Mouse (Mus musculus): ENCODE results near the gene AY358078.
A peak's percentile ranks its signal among the peaks of the same experiment; 100 is the strongest.
"Not testable (repeated sequence)": the region's sequence is repeated elsewhere in the genome, so short reads cannot be mapped to it uniquely, and the experiment has no call there.

Gene AY358078

GRCm38 (mm10) chr14:51799746-51800145 is at the start of gene AY358078:
Gene AY358078, plus strand, starts transcription at chr14:51800046.
- DNase-seq, result no peak

DNA sequence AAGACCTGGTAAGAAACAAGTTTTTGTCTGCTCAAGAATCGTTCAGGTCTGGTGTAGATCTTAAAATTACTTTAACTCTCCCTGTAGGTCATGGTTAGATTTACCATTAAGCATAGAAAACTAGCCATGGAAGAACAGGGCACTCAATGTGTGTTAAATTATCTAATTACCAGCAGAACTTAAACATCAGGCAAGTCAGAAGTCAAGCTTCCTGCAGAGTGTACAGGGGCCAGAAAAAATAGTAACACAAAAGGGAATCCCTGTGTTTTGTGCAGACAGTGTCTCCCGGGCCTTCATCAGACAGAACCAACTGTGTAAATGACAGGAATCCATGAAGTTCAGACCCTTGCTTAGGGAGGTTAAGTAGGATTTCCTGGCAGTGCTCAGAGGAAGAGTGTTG is 43.9 kb upstream of the AY358078 start:
- no peak for DNase-seq

- not testable (repeated sequence) for DNase-seq
These were observed 28.5 kb upstream of the AY358078 start for GRCm38 (mm10) chr14:51771378-51771777.

- no peak for DNase-seq
These were observed 26.4 kb upstream of the AY358078 start, which contains the start of gene Ang4 for GRCm38 (mm10) chr14:51773490-51773889. Gene Ang4, minus strand, starts transcription at chr14:51773590.

- no peak for DNase-seq
These were observed 22.1 kb upstream of the AY358078 start for GRCm38 (mm10) chr14:51777791-51778190.

- DNase-seq, result no peak
These were observed 20.9 kb upstream of the AY358078 start for GRCm38 (mm10) chr14:51778865-51779481.

- no peak for DNase-seq
These were observed 13.5 kb upstream of the AY358078 start for GRCm38 (mm10) chr14:51786335-51786734.

DNA sequence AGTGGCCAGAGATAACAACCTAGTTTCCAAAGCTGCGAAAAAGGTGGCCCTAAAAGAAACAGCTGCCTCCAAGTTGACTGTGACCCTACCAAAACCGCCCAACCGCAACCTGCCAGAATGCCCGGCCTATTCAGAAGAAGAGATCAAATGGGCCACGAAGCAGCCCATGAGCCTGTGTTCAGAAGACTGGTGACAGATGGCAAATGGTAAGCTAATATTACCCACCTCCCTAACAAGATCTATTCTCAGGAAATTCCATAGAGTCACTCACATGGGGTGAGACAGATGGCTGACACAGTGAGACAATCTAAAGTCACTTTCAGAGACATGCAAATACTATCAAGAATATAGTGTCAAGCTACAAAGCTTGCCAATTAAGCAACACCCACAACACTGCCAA is 12.8 kb upstream of the AY358078 start:
- no peak for DNase-seq

DNA sequence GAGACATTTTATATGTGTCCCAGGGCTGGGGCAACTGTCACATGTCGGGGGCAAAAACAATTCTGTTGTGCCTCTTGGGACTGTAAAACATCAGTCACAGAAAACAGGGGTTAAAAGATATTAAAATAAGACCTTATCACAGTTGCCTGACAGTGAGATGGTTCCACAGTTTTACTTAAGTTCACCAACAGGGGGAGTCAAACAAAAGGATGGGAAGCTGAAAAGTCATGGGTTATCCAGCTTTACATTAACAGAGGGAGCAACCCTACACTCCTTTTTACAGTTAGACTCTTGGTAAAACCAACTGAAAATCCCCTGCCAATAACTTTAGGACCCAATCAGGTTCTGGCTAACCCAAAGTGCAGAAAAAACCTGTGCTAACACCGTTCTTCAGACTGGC is 10.7 kb upstream of the AY358078 start:
- no peak for DNase-seq

GRCm38 (mm10) chr14:51794106-51794505 is 5.7 kb upstream of the AY358078 start:
- DNase-seq, result no peak

- DNase-seq, result no peak
These were observed 26.8 kb downstream of the AY358078 start for GRCm38 (mm10) chr14:51826625-51827024.

DNA sequence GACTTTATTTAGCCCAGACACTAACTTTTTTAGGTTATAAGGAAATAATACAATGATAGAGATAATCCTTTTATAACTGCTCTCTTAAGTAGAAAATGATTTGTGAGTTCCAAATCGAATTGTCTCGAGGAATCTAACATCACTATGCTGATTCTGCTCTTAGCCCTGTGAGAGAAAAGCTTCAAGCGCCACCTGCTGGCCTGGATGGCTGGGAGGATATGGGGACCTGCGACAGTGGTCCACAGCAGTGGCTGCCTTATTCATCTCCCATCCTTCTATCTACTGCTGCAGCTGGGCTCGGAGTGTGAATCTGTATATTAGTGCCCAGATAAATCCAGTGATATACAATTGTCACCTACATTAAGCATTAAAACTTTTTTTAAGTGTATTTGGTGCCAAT is 28.0 kb downstream of the AY358078 start:
- peak; percentile 19 for DNase-seq

DNA sequence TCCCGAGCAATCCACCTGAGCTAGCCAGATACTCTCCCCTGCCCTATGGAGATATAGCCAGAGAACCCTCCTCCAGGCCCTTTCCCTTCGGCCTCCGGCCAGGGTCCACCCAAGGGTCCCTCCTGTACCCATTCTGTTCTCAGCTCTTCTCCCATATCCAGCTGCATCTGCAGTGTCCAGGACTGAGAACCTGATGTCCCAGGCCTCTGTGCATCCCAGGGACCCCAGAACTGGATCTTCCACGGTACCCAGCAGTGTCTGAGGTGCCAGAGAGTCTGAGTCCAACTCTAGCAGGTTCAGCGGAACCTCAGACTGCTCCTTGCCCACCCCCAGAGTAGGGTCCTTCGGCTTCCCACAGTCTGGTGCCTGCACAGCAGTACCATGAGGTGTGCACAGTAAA is 29.3 kb downstream of the AY358078 start:
- DNase-seq, result no peak

GRCm38 (mm10) chr14:51838480-51838879 is 38.6 kb downstream of the AY358078 start:
- DNase-seq, result not testable (repeated sequence)

DNA sequence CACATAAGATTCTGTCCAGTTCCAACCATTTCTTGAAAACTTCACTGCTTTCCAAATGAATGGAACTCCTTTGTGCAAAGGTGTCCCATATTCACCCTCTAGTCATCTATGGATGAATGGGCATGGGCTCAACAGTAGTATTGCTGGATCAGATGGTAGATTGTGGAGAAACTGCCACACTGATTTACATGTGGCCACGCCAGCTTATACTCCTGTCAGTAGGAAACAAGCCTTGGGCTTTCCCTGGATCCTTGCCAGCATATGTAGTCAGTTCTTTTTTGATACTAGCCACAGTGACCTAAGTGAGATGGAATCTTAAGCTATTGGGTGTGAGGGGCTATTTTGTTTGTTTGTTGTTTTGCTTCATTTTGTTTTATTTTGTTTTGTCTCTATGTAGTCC is 42.4 kb downstream of the AY358078 start:
- no peak for DNase-seq

- no peak for DNase-seq
These were observed 42.9 kb downstream of the AY358078 start for GRCm38 (mm10) chr14:51842781-51843180.

GRCm38 (mm10) chr14:51843882-51844281 is 44.0 kb downstream of the AY358078 start:
- no peak for DNase-seq

- no peak for DNase-seq
These were observed 46.7 kb downstream of the AY358078 start for GRCm38 (mm10) chr14:51846566-51846965.

DNA sequence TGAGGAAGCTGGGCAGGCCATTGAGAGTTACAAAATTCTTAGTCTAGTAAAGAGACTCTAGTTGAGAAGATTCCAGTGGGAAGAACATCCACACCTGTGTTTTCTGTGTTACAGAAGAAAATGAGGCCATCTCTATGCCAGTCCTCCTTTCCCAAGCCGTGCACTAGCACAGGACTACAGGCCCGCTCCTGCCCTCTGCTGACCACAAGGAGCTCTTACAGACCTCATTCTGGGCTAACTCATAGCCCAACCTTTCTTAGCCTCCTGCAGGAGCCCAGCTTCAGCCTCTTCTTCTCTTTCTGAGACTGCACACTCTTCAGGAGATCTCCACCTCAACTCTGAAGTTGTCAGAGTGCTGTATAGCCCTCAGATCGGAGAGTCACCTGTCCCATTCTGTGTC is 51.2 kb downstream of the AY358078 start:
- DNase-seq, result not testable (repeated sequence)

DNA sequence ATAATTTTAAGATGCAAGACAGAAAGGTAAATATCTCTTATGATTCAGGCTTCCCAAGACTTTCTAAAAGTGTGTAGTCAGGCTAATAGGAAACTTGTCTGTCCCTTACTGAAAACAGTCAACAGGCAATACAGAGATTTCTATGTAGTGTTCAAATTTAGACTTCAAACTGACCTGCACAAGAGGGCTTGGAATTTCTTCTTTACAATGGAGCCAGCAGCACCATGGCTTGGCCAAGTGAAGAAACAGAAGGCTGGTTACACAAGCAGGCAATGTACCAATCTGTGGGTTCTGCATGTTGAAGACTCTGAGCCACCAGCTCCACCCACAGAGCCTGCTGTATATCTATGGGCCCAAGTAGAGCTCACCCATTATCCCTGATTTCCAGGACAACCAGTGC is 53.6 kb downstream of the AY358078 start, which contains the start of gene Ear6:
Ear6 (plus strand) TSS at position 301 of the 400 bp plus-strand sequence.
- DNase-seq, result peak; percentile 20

DNA sequence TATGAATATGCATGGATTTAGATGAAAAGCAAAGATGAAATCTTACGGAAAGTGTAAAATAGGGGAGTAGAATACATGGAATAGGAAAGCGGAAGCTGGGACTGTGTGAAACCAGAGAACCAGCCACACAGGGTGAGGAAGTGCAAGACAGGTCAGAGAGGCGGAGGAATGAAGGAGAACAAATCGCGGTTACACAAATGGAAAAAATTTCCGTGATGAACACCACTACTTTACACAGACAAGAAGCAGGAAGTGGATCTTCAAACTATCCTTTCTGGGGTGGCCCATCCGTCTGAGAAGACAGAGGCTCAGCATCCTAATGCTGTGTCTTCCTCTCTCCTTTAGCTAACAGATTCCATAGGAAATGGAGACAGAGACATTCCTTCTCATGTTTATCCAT is 55.4 kb downstream of the AY358078 start:
- DNase-seq, result peak; percentile 8

DNA sequence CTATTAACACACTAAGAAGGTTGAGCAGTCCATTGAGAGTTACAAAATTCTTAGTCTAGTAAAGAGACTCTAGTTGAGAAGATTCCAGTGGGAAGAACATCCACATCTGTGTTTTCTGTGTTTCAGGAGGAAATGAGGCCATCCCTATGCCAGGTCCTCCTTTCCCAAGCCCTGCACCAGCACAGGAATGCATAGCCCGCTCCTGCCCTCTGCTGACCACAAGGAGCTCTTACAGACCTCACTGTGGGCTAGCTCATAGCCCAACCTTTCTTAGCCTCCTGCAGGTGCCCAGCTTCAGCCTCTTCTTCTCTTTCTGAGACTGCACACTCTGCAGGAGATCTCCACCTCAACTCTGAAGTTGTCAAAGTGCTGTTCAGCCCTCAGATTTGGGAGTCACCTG is 63.8 kb downstream of the AY358078 start:
- DNase-seq, result peak; percentile 4

GRCm38 (mm10) chr14:51870756-51871155 is 70.9 kb downstream of the AY358078 start:
- peak; percentile 23 for DNase-seq

DNA sequence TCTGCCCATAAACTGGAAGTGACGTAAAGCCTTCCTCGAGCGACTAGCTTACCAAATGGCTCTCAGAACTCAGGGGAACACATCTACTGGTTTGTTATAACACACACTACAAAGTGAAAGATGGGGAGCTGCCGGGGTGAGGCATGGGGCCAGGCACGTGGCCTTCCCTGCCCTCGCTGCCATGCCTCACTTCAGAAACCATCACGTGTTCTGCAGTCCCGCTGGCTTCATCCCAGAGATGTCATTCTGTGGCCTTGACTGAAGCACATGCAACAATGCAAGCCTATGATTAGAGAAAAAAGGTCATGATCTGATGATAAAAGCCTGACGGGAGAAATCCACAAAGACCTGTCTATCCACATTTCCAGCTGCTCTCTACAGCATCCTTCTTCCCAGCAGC is 71.9 kb downstream of the AY358078 start:
- DNase-seq, result no peak

Measured in lung, postnatal 36 days (tissue).